Mouse (Mus musculus) embryonic facial prominence, embryonic 12.5 days (tissue): ENCODE results near the gene Gon4l. TPM values are rescaled to one million over a fixed set of nuclear protein-coding genes. Genes with fewer than 3 reads are reported as not detected.

ENCODE experiments used
- ATAC-seq: fragments of 200-750 bp; cut with Nextera tagmentation; 2 replicates; pipeline ENCODE4 v1.8.0; 2017; ENCODE audit not compliant: insufficient number of reproducible peaks, insufficient read depth, low FRiP score, low TSS enrichment
- H3K27ac ChIP-seq: fragments of 300-500 bp; sonication (generic); 2 replicates; pipeline ENCODE4 v1.5.1; 2016; ENCODE audit warnings: mild to moderate bottlenecking
- H3K27me3 ChIP-seq: fragments of 300-500 bp; sonication (generic); 2 replicates; pipeline ENCODE4 v1.6.1; 2016; ENCODE audit warnings: mild to moderate bottlenecking, moderate library complexity
- H3K36me3 ChIP-seq: fragments of 300-500 bp; sonication (generic); 2 replicates; pipeline ENCODE4 v1.6.1; 2016; ENCODE audit warnings: mild to moderate bottlenecking
- H3K4me1 ChIP-seq: fragments of 300-500 bp; sonication (generic); 2 replicates; pipeline ENCODE4 v1.6.1; 2016
- H3K4me2 ChIP-seq: fragments of 300-500 bp; sonication (generic); replicated peaks from 2 replicates; pipeline ENCODE4 v1.6.1; 2016; ENCODE audit warnings: mild to moderate bottlenecking, moderate library complexity
- H3K4me3 ChIP-seq: fragments of 300-500 bp; sonication (generic); 2 replicates; pipeline ENCODE4 v1.5.1; 2016; ENCODE audit warnings: mild to moderate bottlenecking
- H3K9ac ChIP-seq: fragments of 300-500 bp; sonication (generic); 2 replicates; pipeline ENCODE4 v1.6.1; 2016; ENCODE audit warnings: mild to moderate bottlenecking, moderate library complexity
- H3K9me3 ChIP-seq: fragments of 300-500 bp; sonication (generic); 2 replicates; pipeline ENCODE4 v1.6.1; 2016; ENCODE audit warnings: mild to moderate bottlenecking, moderate library complexity
- WGBS: fragments of 180-500 bp; shearing (Covaris S2); methylation state at CpG from one replicate; pipeline ENCODE4 v1.1.7; 2016; 5-methylcytosine and 5-hydroxymethylcytosine counted together
- polyA plus RNA-seq: library from polyadenylated mRNA; unstranded; fragments of >200 nt; fragmentation: Nextera tagmentation; extraction: Ambion mirVana; gene quantifications from 2 replicates; pipeline ENCODE4 v1.2.1, GENCODE M21; 2016

Gon4l gene
- polyA plus RNA-seq, 1 experiment from 2014 or later: 18.2 TPM

GRCm38 (mm10) chr3:88914384-88914810 lies 79.4 kb downstream of the Gon4l start:
- peaks cover 9% of the 10 kb centered on the region for H3K4me1 ChIP-seq
- no peaks in the 10 kb centered on the region for H3K9me3 ChIP-seq
- peak overlapping the region; percentile 79 for H3K4me3 ChIP-seq
- H3K9ac ChIP-seq: peak overlapping the region; percentile 82
- no peak for ATAC-seq
- H3K36me3 ChIP-seq: peaks cover 33% of the 10 kb centered on the region
- no peaks in the 10 kb centered on the region for H3K27me3 ChIP-seq
- H3K27ac ChIP-seq: peak overlapping the region; percentile 81
- H3K4me2 ChIP-seq: peak overlapping the region; percentile 76
- WGBS: 30% methylated on average over 8 of the region's 8 CpGs

DNA sequence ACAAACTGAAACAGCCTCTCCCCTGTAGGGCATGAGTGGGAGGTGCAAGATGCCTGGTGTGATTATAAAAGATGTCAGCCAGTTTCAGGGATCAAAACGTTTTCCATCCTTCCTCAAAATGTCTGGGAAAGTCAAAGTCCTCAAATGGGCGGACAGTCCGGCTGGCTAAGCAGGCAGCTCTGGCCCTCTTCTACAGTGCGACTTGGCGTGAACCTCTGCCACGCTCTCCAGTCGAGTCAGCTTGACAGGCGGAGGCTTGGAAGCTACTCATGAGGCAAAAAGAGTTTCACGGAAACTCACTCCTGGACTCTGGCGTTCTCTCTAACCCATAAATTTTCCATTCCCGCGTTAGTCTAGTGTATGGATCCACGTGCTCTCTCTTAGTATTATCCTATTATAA lies 84.0 kb downstream of the Gon4l start:
- H3K9me3 ChIP-seq: no peaks in the 10 kb centered on the region
- ATAC-seq: no peak
- no peak overlapping the region for H3K4me3 ChIP-seq
- H3K4me2 ChIP-seq: no peak overlapping the region
- peaks cover 3% of the 10 kb centered on the region; the same call in 1 of the 2 replicates for H3K4me1 ChIP-seq
- no peaks in the 10 kb centered on the region for H3K27me3 ChIP-seq
- 86% methylated on average over 13 of the region's 13 CpGs for WGBS
- H3K36me3 ChIP-seq: peaks cover 37% of the 10 kb centered on the region
- H3K9ac ChIP-seq: no peak overlapping the region
- H3K27ac ChIP-seq: no peak overlapping the region

GRCm38 (mm10) chr3:88921411-88921810 lies 86.4 kb downstream of the Gon4l start:
- WGBS: 98% methylated on average over 9 of the region's 9 CpGs
- no peak overlapping the region for H3K9ac ChIP-seq
- H3K36me3 ChIP-seq: peaks cover 60% of the 10 kb centered on the region
- no peaks in the 10 kb centered on the region for H3K27me3 ChIP-seq
- H3K9me3 ChIP-seq: no peaks in the 10 kb centered on the region
- H3K4me1 ChIP-seq: no peaks in the 10 kb centered on the region
- H3K27ac ChIP-seq: no peak overlapping the region
- no peak overlapping the region for H3K4me2 ChIP-seq
- ATAC-seq: no peak
- H3K4me3 ChIP-seq: no peak overlapping the region

GRCm38 (mm10) chr3:88923989-88924591 lies 89.1 kb downstream of the Gon4l start:
- H3K4me1 ChIP-seq: no peaks in the 10 kb centered on the region
- no peak overlapping the region for H3K27ac ChIP-seq
- no peaks in the 10 kb centered on the region for H3K9me3 ChIP-seq
- no peaks in the 10 kb centered on the region for H3K27me3 ChIP-seq
- no peak overlapping the region for H3K4me2 ChIP-seq
- H3K36me3 ChIP-seq: peaks cover 87% of the 10 kb centered on the region
- no peak overlapping the region for H3K4me3 ChIP-seq
- 90% methylated on average over 8 of the region's 8 CpGs for WGBS
- ATAC-seq: no peak
- no peak overlapping the region for H3K9ac ChIP-seq

DNA sequence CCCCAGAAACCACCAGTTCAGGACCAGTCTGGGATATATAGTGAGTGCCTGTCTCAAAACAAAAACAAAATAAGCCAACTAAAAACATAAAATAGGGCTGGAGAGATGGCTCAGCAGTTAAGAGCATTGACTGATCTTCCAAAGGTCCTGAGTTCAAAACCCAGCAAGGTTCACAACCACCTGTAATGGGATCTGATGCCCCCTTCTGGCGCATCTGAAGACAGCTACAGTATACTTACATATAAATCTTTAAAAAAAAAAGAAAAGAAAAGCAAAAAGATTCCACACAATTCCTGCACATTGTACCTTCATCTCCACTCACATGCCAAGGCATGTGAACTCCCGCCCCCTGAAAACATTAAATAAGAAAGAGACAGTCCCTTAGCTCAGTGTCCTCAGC lies 90.6 kb downstream of the Gon4l start:
- Histone ChIP-seq H3K27me3 (no peaks in the 10 kb centered on the region), H3K36me3 (peaks cover 97% of the 10 kb centered on the region), H3K4me2 (no peak overlapping the region), H3K27ac (no peak overlapping the region), H3K4me1 (no peaks in the 10 kb centered on the region), H3K4me3 (no peak overlapping the region), H3K9ac (no peak overlapping the region), H3K9me3 (no peaks in the 10 kb centered on the region)
- WGBS: 96% methylated on average over 2 of the region's 2 CpGs
- no peak for ATAC-seq

DNA sequence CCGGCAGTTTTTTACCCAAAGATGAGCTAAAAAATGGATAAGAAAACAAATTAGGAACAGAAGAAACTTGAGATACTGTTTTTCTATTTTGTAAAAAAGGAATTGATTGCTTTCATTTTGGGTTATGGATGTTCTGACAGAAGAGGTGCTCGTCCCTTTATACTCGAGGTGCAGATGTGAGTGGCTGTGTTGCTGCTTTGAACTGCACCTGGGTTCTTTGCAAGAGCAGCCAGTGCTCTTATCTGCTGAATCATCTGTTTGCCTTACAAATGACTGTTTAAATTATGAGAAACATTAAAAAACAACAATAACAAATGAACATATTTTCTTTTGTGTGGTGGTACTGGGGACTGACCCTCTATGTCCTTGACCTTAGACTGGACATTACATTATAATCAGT lies 94.5 kb downstream of the Gon4l start:
- Histone ChIP-seq H3K4me3 (no peak overlapping the region), H3K4me2 (no peak overlapping the region), H3K4me1 (no peaks in the 10 kb centered on the region), H3K27me3 (no peaks in the 10 kb centered on the region), H3K9me3 (no peaks in the 10 kb centered on the region), H3K27ac (no peak overlapping the region), H3K36me3 (peaks cover 92% of the 10 kb centered on the region), H3K9ac (no peak overlapping the region)
- ATAC-seq: no peak
- 85% methylated on average over 3 of the region's 3 CpGs for WGBS

- Histone ChIP-seq H3K27me3 (no peaks in the 10 kb centered on the region), H3K4me3 (no peak overlapping the region), H3K36me3 (peaks cover 61% of the 10 kb centered on the region), H3K4me2 (no peak overlapping the region), H3K27ac (no peak overlapping the region), H3K9ac (no peak overlapping the region), H3K9me3 (no peaks in the 10 kb centered on the region), H3K4me1 (no peaks in the 10 kb centered on the region)
- WGBS: 92% methylated on average over 10 of the region's 10 CpGs
- no peak for ATAC-seq
Observed at GRCm38 (mm10) chr3:88939071-88939470, 104.0 kb downstream of the Gon4l start.

DNA sequence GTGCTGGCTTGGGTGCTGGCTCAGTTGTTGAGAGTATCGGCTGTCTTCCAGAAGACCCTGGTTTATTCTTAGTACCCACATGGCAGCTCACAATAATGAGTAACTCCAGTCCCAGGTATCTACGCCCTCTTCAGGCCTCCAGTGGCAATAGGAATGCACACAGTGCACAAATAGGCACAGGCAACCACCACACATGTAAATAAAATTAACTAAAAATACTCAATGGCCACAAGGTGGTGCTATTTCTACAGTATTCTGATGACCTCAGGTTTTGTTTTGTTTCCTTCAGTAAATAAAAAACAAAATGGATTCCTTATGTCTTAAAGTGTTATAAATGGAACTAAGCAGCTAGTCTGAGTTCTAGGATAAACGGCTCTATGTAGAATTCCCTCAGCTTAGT lies 104.7 kb downstream of the Gon4l start:
- H3K27me3 ChIP-seq: no peaks in the 10 kb centered on the region
- 79% methylated on average over 3 of the region's 3 CpGs for WGBS
- no peak overlapping the region for H3K9ac ChIP-seq
- H3K4me3 ChIP-seq: no peak overlapping the region
- peaks cover 54% of the 10 kb centered on the region for H3K36me3 ChIP-seq
- no peaks in the 10 kb centered on the region for H3K4me1 ChIP-seq
- no peak overlapping the region for H3K4me2 ChIP-seq
- H3K27ac ChIP-seq: no peak overlapping the region
- no peak for ATAC-seq
- no peaks in the 10 kb centered on the region for H3K9me3 ChIP-seq

GRCm38 (mm10) chr3:88942316-88942880 lies 107.4 kb downstream of the Gon4l start:
- H3K9ac ChIP-seq: no peak overlapping the region
- H3K27ac ChIP-seq: no peak overlapping the region
- H3K27me3 ChIP-seq: no peaks in the 10 kb centered on the region
- peaks cover 34% of the 10 kb centered on the region for H3K36me3 ChIP-seq
- H3K4me1 ChIP-seq: no peaks in the 10 kb centered on the region; the same call in 1 of the 2 replicates
- H3K4me2 ChIP-seq: no peak overlapping the region
- WGBS: 91% methylated on average over 10 of the region's 10 CpGs
- H3K4me3 ChIP-seq: no peak overlapping the region
- ATAC-seq: no peak
- H3K9me3 ChIP-seq: no peaks in the 10 kb centered on the region

DNA sequence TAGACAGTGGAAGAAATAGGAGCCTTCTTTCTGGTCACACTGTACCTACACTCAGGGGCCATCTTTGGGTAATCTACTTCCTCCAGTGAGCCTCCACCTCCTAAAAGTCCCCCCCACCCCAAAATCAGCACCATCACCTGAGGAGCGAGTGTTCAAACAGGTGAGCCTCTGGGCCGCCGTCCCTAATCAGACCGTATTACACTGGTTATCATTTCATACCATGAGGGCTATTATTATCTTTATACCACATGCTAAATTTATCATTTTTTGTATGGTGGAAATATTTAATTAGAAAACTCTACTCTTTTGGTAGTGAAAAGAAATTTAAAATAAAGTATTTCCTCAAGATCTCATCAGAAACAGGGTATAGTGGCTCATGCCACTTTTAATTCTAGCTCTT lies 109.1 kb downstream of the Gon4l start:
- Histone ChIP-seq H3K4me3 (no peak overlapping the region), H3K4me1 (peaks cover 14% of the 10 kb centered on the region), H3K9ac (no peak overlapping the region), H3K9me3 (no peaks in the 10 kb centered on the region), H3K27ac (no peak overlapping the region), H3K36me3 (peaks cover 24% of the 10 kb centered on the region), H3K27me3 (no peaks in the 10 kb centered on the region), H3K4me2 (no peak overlapping the region)
- no peak for ATAC-seq
- 91% methylated on average over 4 of the region's 4 CpGs for WGBS

DNA sequence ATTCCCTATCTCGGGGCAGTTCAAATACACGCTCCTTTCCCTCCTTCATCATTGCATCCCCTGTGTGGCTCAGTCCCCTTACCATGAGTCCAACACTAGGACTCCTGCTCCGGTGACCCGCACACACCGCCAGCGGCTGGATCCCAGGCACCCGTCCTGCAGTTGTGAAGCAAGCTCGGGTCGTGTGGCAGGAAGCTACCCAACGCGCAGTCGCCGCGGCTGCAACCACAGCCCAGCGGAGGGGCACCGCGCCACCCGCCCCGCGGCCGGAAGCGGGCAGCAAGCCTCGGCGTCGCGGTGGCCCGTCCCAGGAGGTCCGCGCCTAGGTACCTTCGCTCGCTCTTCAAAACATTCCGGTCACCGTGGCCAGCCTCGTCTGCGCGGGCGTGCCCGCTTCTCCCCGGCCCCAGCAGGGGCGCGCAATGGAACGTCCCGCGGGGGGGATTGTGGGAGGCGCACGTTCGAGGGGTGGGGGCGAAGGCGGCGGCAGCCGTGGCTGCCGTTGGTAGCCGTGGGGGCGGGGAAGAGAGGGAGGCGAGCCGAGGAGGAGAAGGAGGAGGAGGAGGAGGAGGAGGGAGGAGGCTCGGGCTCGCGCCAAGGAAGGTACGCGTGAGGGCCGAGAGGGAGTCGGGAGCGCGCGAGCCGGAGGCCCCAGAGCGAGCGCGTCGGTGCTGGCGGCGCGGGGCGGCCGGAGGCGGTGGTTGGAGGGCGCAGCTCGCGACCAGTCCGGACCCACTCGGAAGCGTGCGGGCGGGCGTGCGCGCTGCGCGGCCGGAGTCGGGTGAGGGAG lies 115.0 kb downstream of the Gon4l start:
- peak overlapping the region; percentile 93 for H3K4me3 ChIP-seq
- peak overlapping the region; percentile 94 for H3K9ac ChIP-seq
- peak overlapping the region; percentile 68 for H3K4me2 ChIP-seq
- under 1% methylated on average over 61 of the region's 92 CpGs for WGBS
- H3K4me1 ChIP-seq: peaks cover 24% of the 10 kb centered on the region
- no peaks in the 10 kb centered on the region for H3K36me3 ChIP-seq
- no peaks in the 10 kb centered on the region for H3K9me3 ChIP-seq
- ATAC-seq: peak; percentile 91
- H3K27ac ChIP-seq: peak overlapping the region; percentile 99
- no peaks in the 10 kb centered on the region for H3K27me3 ChIP-seq
